Mouse (Mus musculus): ENCODE results near the gene C1qtnf12. TPM values are rescaled to one million over a fixed set of nuclear protein-coding genes. Genes with fewer than 3 reads are reported as not detected.
A peak's percentile ranks its signal among the peaks of the same experiment; 100 is the strongest.

The C1qtnf12 gene
- total and polyA plus RNA-seq, 2 experiments from 2014 or later = 11.7 to 13.3 TPM

- DNase-seq (ENCODE audit: low spot score) = no peak
- 79% methylated on average over 5 of the region's 5 CpGs for WGBS
- no peaks in the 10 kb centered on the region for H3K9me3 ChIP-seq (ENCODE audit: low read length)
- H3K4me1 ChIP-seq (ENCODE audit: insufficient read depth, low read length) = no peaks in the 10 kb centered on the region
- H3K36me3 ChIP-seq (ENCODE audit: insufficient read depth, low read length) = peaks cover 8% of the 10 kb centered on the region; the same call in 1 of the 2 replicates
- H3K4me2 ChIP-seq (ENCODE audit: low read depth, low read length, poor library complexity, severe bottlenecking) = no peak overlapping the region
- TF ChIP-seq CTCF (IDR thresholded peaks at IDR 0.05) = no peak
- no peak for ATAC-seq (ENCODE audit: low FRiP score)
- no peaks in the 10 kb centered on the region for H3K27me3 ChIP-seq (ENCODE audit: insufficient read depth, low read length)
- H3K9ac ChIP-seq (replicated peaks; ENCODE audit: low read length, poor library complexity, severe bottlenecking) = no peak overlapping the region
- H3K4me3 ChIP-seq (ENCODE audit: low read depth, low read length) = no peak overlapping the region
- H3K27ac ChIP-seq (ENCODE audit: low read depth, low read length) = no peak overlapping the region
These were observed 8.2 kb downstream of the C1qtnf12 start for GRCm38 (mm10) chr4:155970286-155970685.

DNA sequence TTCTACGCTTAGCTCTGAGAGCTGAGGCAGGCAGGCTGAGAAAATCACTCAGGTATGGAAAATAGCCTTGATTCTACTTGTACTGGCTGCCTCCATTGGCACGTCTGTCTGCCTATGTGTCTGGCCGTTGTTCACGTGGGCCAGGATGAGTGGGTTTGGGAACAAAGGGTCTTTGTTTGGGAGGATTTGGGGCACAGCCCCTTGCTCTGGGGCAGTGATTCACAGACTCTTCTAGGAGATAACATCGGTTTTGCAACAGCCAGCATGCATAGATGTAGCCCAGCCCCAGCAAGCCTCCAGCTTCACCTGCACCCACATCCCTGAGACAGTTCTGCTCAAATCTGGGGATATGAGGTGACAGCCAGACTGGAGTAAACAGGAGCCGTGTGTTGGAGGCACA is 10.5 kb downstream of the C1qtnf12 start:
- H3K27me3 ChIP-seq (ENCODE audit: insufficient read depth, low read length) = no peaks in the 10 kb centered on the region
- no peak for TF ChIP-seq CTCF (IDR thresholded peaks at IDR 0.05)
- no peaks in the 10 kb centered on the region for H3K4me1 ChIP-seq (ENCODE audit: insufficient read depth, low read length)
- no peak overlapping the region for H3K9ac ChIP-seq (replicated peaks; ENCODE audit: low read length, poor library complexity, severe bottlenecking)
- 36% methylated on average over 6 of the region's 6 CpGs for WGBS
- H3K36me3 ChIP-seq (ENCODE audit: insufficient read depth, low read length) = no peaks in the 10 kb centered on the region
- H3K4me3 ChIP-seq (ENCODE audit: low read depth, low read length) = no peak overlapping the region
- no peak for ATAC-seq (ENCODE audit: low FRiP score)
- no peak overlapping the region for H3K4me2 ChIP-seq (ENCODE audit: low read depth, low read length, poor library complexity, severe bottlenecking)
- H3K9me3 ChIP-seq (ENCODE audit: low read length) = no peaks in the 10 kb centered on the region
- no peak for DNase-seq (ENCODE audit: low spot score)
- H3K27ac ChIP-seq (ENCODE audit: low read depth, low read length) = no peak overlapping the region

DNA sequence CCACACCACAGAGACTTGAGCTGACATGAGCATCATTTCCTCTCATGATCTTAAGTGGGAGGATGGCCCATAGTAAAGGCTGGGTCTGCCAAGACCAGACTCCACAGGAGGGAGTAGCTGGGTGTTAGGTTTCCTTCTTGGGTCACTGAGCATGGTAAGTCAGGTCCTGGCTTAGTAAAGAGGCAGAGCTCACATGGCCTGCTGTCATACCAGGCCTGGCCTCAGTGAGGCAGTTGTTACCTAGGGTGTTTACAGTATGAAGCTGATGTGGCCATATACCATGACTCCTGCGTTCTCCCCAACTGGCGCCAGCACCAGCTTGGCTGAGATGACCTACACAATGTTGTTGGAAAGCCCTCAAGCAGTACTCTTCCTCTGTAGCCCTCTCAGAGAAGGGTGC is 11.1 kb downstream of the C1qtnf12 start:
- Histone ChIP-seq H3K36me3 (ENCODE audit: insufficient read depth, low read length) (no peaks in the 10 kb centered on the region), H3K9ac (replicated peaks; ENCODE audit: low read length, poor library complexity, severe bottlenecking) (no peak overlapping the region), H3K9me3 (ENCODE audit: low read length) (no peaks in the 10 kb centered on the region), H3K4me1 (ENCODE audit: insufficient read depth, low read length) (no peaks in the 10 kb centered on the region), H3K27ac (ENCODE audit: low read depth, low read length) (no peak overlapping the region), H3K27me3 (ENCODE audit: insufficient read depth, low read length) (no peaks in the 10 kb centered on the region), H3K4me2 (ENCODE audit: low read depth, low read length, poor library complexity, severe bottlenecking) (no peak overlapping the region), H3K4me3 (ENCODE audit: low read depth, low read length) (no peak overlapping the region)
- 93% methylated on average over 2 of the region's 2 CpGs for WGBS
- no peak for TF ChIP-seq CTCF (IDR thresholded peaks at IDR 0.05)
- ATAC-seq (ENCODE audit: low FRiP score) (no peak), DNase-seq (ENCODE audit: low spot score) (no peak)

DNA sequence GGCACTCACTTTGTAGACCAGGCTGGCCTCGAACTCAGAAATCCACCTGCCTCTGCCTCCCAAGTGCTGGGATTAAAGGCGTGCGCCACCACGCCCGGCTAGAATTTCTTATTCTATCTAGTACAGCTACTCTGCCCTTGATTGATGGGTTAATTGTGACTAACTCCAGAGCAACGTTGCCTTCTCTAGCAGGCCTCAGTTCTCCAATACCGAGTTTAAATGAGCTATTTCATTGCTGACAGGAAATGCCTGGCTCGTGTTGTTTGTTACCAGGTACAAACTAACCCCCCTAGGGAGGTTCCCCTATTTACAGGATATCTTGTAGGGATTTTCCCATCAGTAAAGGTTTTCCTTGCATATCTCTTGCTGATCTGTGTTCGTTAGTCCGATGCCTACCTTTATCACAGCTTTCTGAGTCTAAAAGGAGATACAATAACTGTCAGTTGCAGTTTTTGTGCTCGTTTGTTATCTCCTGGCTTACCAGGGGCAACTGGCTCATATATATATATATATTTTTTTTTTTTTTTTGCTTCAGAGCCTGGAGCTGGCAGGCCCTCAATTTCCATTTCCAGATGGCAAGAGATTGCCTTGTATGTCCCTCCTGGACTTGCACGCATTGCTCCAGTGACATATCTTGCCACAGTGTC is 19.4 kb downstream of the C1qtnf12 start:
- Histone ChIP-seq H3K27me3 (ENCODE audit: insufficient read depth, low read length) (no peaks in the 10 kb centered on the region), H3K9ac (replicated peaks; ENCODE audit: low read length, poor library complexity, severe bottlenecking) (no peak overlapping the region), H3K4me3 (ENCODE audit: low read depth, low read length) (no peak overlapping the region), H3K9me3 (ENCODE audit: low read length) (no peaks in the 10 kb centered on the region), H3K27ac (ENCODE audit: low read depth, low read length) (no peak overlapping the region), H3K36me3 (ENCODE audit: insufficient read depth, low read length) (no peaks in the 10 kb centered on the region), H3K4me1 (ENCODE audit: insufficient read depth, low read length) (no peaks in the 10 kb centered on the region), H3K4me2 (ENCODE audit: low read depth, low read length, poor library complexity, severe bottlenecking) (no peak overlapping the region)
- DNase-seq (ENCODE audit: low spot score) = no peak
- 82% methylated on average over 12 of the region's 12 CpGs for WGBS
- no peak for ATAC-seq (ENCODE audit: low FRiP score)
- TF ChIP-seq CTCF (IDR thresholded peaks at IDR 0.05) = no peak

DNA sequence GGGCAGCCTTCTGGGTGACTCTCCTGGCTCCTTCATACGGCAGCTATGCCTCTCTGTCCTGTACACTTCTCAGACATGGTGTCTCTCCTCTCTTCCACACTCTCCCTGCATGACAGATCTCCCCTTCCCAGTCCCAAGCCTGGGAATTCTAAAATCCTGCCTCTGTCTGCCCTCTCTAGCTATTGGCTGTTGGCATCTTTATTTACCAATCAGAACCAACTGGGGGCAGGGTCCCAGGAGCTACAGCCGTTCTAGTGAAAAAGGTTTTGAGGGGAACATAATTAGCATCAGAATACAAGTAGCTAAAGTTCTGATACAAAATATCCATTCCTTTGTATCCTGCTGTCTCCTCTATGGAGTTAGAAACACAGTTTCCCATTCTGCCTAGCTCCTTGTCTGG is 21.7 kb downstream of the C1qtnf12 start:
- no peak overlapping the region for H3K4me2 ChIP-seq (ENCODE audit: low read depth, low read length, poor library complexity, severe bottlenecking)
- DNase-seq (ENCODE audit: low spot score) = no peak
- no peak for TF ChIP-seq CTCF (IDR thresholded peaks at IDR 0.05)
- no peak overlapping the region for H3K9ac ChIP-seq (replicated peaks; ENCODE audit: low read length, poor library complexity, severe bottlenecking)
- H3K36me3 ChIP-seq (ENCODE audit: insufficient read depth, low read length) = no peaks in the 10 kb centered on the region
- no peaks in the 10 kb centered on the region for H3K9me3 ChIP-seq (ENCODE audit: low read length)
- H3K27ac ChIP-seq (ENCODE audit: low read depth, low read length) = no peak overlapping the region
- H3K4me3 ChIP-seq (ENCODE audit: low read depth, low read length) = no peak overlapping the region
- 5% methylated on average over 2 of the region's 2 CpGs for WGBS
- no peaks in the 10 kb centered on the region for H3K4me1 ChIP-seq (ENCODE audit: insufficient read depth, low read length)
- ATAC-seq (ENCODE audit: low FRiP score) = no peak
- H3K27me3 ChIP-seq (ENCODE audit: insufficient read depth, low read length) = no peaks in the 10 kb centered on the region

- H3K4me2 ChIP-seq (ENCODE audit: low read depth, low read length, poor library complexity, severe bottlenecking) = peak overlapping the region; percentile 95
- H3K9me3 ChIP-seq (ENCODE audit: low read length) = no peaks in the 10 kb centered on the region
- peak overlapping the region; percentile 94 for H3K27ac ChIP-seq (ENCODE audit: low read depth, low read length)
- H3K27me3 ChIP-seq (ENCODE audit: insufficient read depth, low read length) = no peaks in the 10 kb centered on the region
- WGBS = 86% methylated on average over 22 of the region's 22 CpGs
- ATAC-seq (ENCODE audit: low FRiP score) = peak; percentile 0; the same call in 1 of the 2 replicates
- H3K9ac ChIP-seq (replicated peaks; ENCODE audit: low read length, poor library complexity, severe bottlenecking) = peak overlapping the region; percentile 72
- TF ChIP-seq CTCF (IDR thresholded peaks at IDR 0.05) = no peak
- 0 out of 2 replicates have a peak, but pooled peaks cover 3% of the 10 kb centered on the region for H3K36me3 ChIP-seq (ENCODE audit: insufficient read depth, low read length)
- peak overlapping the region; percentile 73 for H3K4me3 ChIP-seq (ENCODE audit: low read depth, low read length)
- DNase-seq (ENCODE audit: low spot score) = no peak
- peaks cover 7% of the 10 kb centered on the region for H3K4me1 ChIP-seq (ENCODE audit: insufficient read depth, low read length)
These were observed 29.2 kb downstream of the C1qtnf12 start for GRCm38 (mm10) chr4:155991211-155991907.

Measured in midbrain, postnatal 0 days (tissue).